ENCODE assay signal across 26 mouse cellular contexts in genomic region chr3:109578983-109579382, GRCm38 (mm10).
DNase-seq lines count a peak whose midpoint lies in the region; ATAC-seq lines count a peak whose summit lies in the region.
"Had no signal": no experiment of that assay in that cellular context is flagged by ENCODE, and none has a peak within 500 bp of the region (broad histone marks: within the 10 kb centered on the region; RNA-seq: fewer than 3 reads in every experiment).

No protein-coding gene starts in this region.

- H3K27me3 ChIP-seq in kidney, embryonic 15.5 days = no peaks in the 10 kb centered on the region
- H3K27me3 ChIP-seq in limb, embryonic 15.5 days = no peaks in the 10 kb centered on the region
- H3K27me3 ChIP-seq: forebrain, embryonic 15.5 days; hindbrain, embryonic 12.5 days; liver, embryonic 12.5 days; megakaryocyte, embryonic 14.5 days; midbrain, embryonic 12.5 days; neural tube, embryonic 12.5 days; Patski had no signal

- H3K36me3 ChIP-seq in kidney, embryonic 15.5 days = no peaks in the 10 kb centered on the region
- no peaks in the 10 kb centered on the region for H3K36me3 ChIP-seq in limb, embryonic 15.5 days
- H3K36me3 ChIP-seq: forebrain, embryonic 10.5 days; forebrain, embryonic 15.5 days; hindbrain, embryonic 12.5 days; liver, embryonic 12.5 days; midbrain, embryonic 12.5 days; neural tube, embryonic 12.5 days had no signal

- no peak for DNase-seq in kidney, adult 9 months
- DNase-seq in urinary bladder, postnatal 14 days (ENCODE audit: low spot score) = peak; percentile 76
- DNase-seq in urinary bladder, adult 2 months (ENCODE audit: low spot score) = no peak
- DNase-seq in right cerebral cortex, adult 2 months (ENCODE audit: low spot score in 2 of 2) = no peak
- no peak for DNase-seq in testis, postnatal 14 days (ENCODE audit: low spot score)
- DNase-seq: adrenal gland, postnatal 10 days; cerebellum, adult 8-10 months; cerebellum, postnatal 25 days; gastrocnemius, postnatal 25 days; heart, adult 11 months; heart, postnatal 36 days; lung, postnatal 4 days; thymus, postnatal 14 days had no signal

- 31% methylated on average over 7 of the region's 7 CpGs for WGBS in kidney, embryonic 15.5 days
- WGBS in limb, embryonic 15.5 days = 41% methylated on average over 7 of the region's 7 CpGs

- no peak overlapping the region for H3K4me3 ChIP-seq in kidney, embryonic 15.5 days (replicated peaks)
- no peak overlapping the region for H3K4me3 ChIP-seq in limb, embryonic 15.5 days
- H3K4me3 ChIP-seq: forebrain, embryonic 10.5 days; forebrain, embryonic 15.5 days; hindbrain, embryonic 12.5 days; liver, embryonic 12.5 days; megakaryocyte, embryonic 14.5 days; midbrain, embryonic 12.5 days; myocyte; neural tube, embryonic 12.5 days had no signal

- ATAC-seq in kidney, embryonic 15.5 days (replicated peaks; ENCODE audit: low FRiP score) = no peak
- 0 out of 2 replicates have a peak, but pooled peaks have one; percentile 19 for ATAC-seq in limb, embryonic 15.5 days (ENCODE audit: insufficient number of reproducible peaks, low FRiP score, low TSS enrichment, low read depth)
- ATAC-seq: forebrain, embryonic 15.5 days; liver, embryonic 12.5 days had no signal

- no peaks in the 10 kb centered on the region for H3K9me3 ChIP-seq in kidney, embryonic 15.5 days (replicated peaks)
- H3K9me3 ChIP-seq in limb, embryonic 15.5 days = no peaks in the 10 kb centered on the region
- H3K9me3 ChIP-seq: forebrain, embryonic 10.5 days; forebrain, embryonic 15.5 days; hindbrain, embryonic 12.5 days; liver, embryonic 12.5 days; megakaryocyte, embryonic 14.5 days; midbrain, embryonic 12.5 days; neural tube, embryonic 12.5 days had no signal

- peak overlapping the region; percentile 20; the same call in 1 of the 2 replicates for H3K27ac ChIP-seq in kidney, embryonic 15.5 days
- H3K27ac ChIP-seq in limb, embryonic 15.5 days = no peak overlapping the region
- H3K27ac ChIP-seq: forebrain, embryonic 10.5 days; forebrain, embryonic 15.5 days; hindbrain, embryonic 12.5 days; liver, embryonic 12.5 days; midbrain, embryonic 12.5 days; neural tube, embryonic 12.5 days had no signal

- H3K9ac ChIP-seq in kidney, embryonic 15.5 days = no peak overlapping the region
- H3K9ac ChIP-seq in limb, embryonic 15.5 days = no peak overlapping the region
- H3K9ac ChIP-seq: forebrain, embryonic 15.5 days; hindbrain, embryonic 12.5 days; liver, embryonic 12.5 days; liver, postnatal 0 days; midbrain, embryonic 12.5 days; neural tube, embryonic 12.5 days had no signal

- 0 out of 2 replicates have a peak, but pooled peaks cover 8% of the 10 kb centered on the region for H3K4me1 ChIP-seq in kidney, embryonic 15.5 days
- H3K4me1 ChIP-seq in limb, embryonic 15.5 days = no peaks in the 10 kb centered on the region
- H3K4me1 ChIP-seq: forebrain, embryonic 10.5 days; forebrain, embryonic 15.5 days; hindbrain, embryonic 12.5 days; liver, embryonic 12.5 days; megakaryocyte, embryonic 14.5 days; midbrain, embryonic 12.5 days; neural tube, embryonic 12.5 days had no signal

- H3K4me2 ChIP-seq in kidney, embryonic 15.5 days = no peak overlapping the region
- no peak overlapping the region for H3K4me2 ChIP-seq in limb, embryonic 15.5 days
- H3K4me2 ChIP-seq: forebrain, embryonic 15.5 days; heart, embryonic 11.5 days; hindbrain, embryonic 12.5 days; liver, embryonic 12.5 days; midbrain, embryonic 12.5 days; neural tube, embryonic 12.5 days had no signal
